Mouse (Mus musculus) hindbrain, embryonic 12.5 days (tissue): ENCODE results near the gene Rcn3. TPM values are rescaled to one million over a fixed set of nuclear protein-coding genes. Genes with fewer than 3 reads are reported as not detected.

Experiments
- ATAC-seq: fragments of 200-750 bp; cut with Nextera tagmentation; 2 replicates; pipeline ENCODE4 v1.8.0; 2017; ENCODE audit warnings: moderate TSS enrichment; ENCODE audit not compliant: low FRiP score
- H3K27ac ChIP-seq: fragments of 300-500 bp; sonication (generic); 2 replicates; pipeline ENCODE4 v1.5.1; 2016; ENCODE audit warnings: mild to moderate bottlenecking
- H3K27me3 ChIP-seq: fragments of 300-500 bp; sonication (generic); 2 replicates; pipeline ENCODE4 v1.6.1; 2016; ENCODE audit warnings: mild to moderate bottlenecking
- H3K36me3 ChIP-seq: fragments of 300-500 bp; sonication (generic); 2 replicates; pipeline ENCODE4 v1.6.1; 2016; ENCODE audit warnings: mild to moderate bottlenecking
- H3K4me1 ChIP-seq: fragments of 300-500 bp; sonication (generic); 2 replicates; pipeline ENCODE4 v1.6.1; 2016
- H3K4me2 ChIP-seq: fragments of 300-500 bp; sonication (generic); replicated peaks from 2 replicates; pipeline ENCODE4 v1.6.1; 2016; ENCODE audit warnings: mild to moderate bottlenecking
- H3K4me3 ChIP-seq: fragments of 300-500 bp; sonication (generic); 2 replicates; pipeline ENCODE4 v1.5.1; 2016; ENCODE audit warnings: mild to moderate bottlenecking
- H3K9ac ChIP-seq: fragments of 300-500 bp; sonication (generic); 2 replicates; pipeline ENCODE4 v1.6.1; 2016; ENCODE audit warnings: mild to moderate bottlenecking, moderate library complexity
- H3K9me3 ChIP-seq: fragments of 300-500 bp; sonication (generic); replicated peaks from 2 replicates; pipeline ENCODE4 v1.6.1; 2016; ENCODE audit warnings: mild to moderate bottlenecking
- WGBS: fragments of 180-500 bp; shearing (Covaris S2); methylation state at CpG from one replicate; pipeline ENCODE4 v1.1.7; 2016; 5-methylcytosine and 5-hydroxymethylcytosine counted together
- polyA plus RNA-seq: library from polyadenylated mRNA; unstranded; fragments of >200 nt; fragmentation: Nextera tagmentation; extraction: Ambion mirVana; gene quantifications from 2 replicates; pipeline ENCODE4 v1.2.1, GENCODE M21; 2016

The Rcn3 gene
- polyA plus RNA-seq, 1 experiment from 2014 or later = 177 TPM

DNA sequence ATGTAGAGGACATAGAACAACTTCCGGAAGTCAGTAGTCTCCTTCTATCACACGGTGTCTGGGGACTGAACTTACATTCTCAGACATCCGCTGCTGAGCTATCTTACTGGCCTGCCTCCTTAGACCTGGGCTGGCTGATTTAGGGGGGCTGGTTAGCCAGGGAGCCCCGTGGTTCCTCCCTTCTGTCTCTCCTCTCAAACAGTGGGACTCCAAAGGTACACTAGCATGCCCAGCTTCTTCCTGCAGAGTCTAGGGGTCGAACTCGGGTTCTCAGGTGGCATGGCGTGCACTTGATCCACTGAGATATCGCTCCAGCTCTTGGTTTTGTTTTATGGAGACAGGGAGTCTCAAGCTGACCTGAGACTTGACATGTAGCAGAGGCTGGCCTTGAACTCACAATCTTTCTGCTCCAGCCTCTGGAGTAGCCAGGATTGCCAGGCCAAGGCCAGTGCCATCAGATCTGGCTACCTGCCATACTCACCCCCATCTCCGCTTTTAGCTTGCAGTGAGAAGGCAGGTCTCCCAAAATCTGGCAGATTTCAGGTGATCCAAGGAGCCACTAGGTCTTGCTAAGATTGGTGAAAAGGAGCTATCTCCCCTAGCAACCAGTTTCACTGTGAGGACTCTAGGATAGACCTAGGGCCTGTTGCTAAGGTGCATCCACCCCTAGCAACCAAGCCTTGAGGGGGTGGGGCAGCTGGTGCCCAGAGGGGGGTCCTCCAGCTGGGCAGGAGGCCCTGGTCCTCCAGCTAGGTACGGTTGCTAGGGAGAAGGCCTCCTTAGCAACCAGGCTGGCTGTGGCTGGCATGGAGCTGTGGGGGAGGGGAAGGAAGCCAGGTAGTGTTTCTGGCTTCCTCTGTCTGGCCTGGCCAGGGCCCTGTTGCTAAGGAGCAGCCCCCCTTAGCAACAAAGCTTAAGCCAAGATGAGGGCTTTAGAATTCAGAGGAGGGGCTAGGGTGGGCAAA lies 33.1 kb downstream of the Rcn3 start:
- 0 out of 2 replicates have a peak, but pooled peaks have one; percentile 3 for ATAC-seq
- no peaks in the 10 kb centered on the region for H3K9me3 ChIP-seq
- H3K4me2 ChIP-seq = peak overlapping the region; percentile 15; the same call in 1 of the 2 replicates
- no peaks in the 10 kb centered on the region for H3K36me3 ChIP-seq
- peak overlapping the region; percentile 35; the same call in 1 of the 2 replicates for H3K27ac ChIP-seq
- 0 out of 2 replicates have a peak overlapping the region, but pooled peaks have one; percentile 6 for H3K4me3 ChIP-seq
- WGBS = 74% methylated on average over 10 of the region's 10 CpGs
- peak overlapping the region; percentile 49; the same call in 1 of the 2 replicates for H3K9ac ChIP-seq
- peaks cover 31% of the 10 kb centered on the region for H3K4me1 ChIP-seq
- no peaks in the 10 kb centered on the region for H3K27me3 ChIP-seq

DNA sequence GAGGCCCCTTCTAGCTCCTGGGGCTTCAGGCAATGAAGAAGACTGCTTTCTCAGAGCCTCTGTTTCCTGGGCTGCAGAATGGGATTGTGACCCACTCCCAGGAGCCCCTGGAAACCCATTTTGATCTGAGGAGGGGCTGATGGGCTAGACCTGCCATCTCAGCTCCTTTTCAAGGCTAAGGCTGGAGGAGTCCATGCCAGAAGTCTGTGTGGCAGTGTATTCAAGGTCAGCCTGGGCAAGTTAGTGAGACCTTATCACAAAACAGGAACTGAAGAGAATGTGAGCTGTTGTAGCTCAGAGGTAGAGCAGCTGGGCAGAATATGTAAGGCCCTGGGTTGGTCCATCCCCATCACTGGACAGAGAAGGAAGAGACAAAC lies 35.1 kb downstream of the Rcn3 start:
- Histone ChIP-seq H3K9me3 (no peaks in the 10 kb centered on the region), H3K9ac (no peak overlapping the region), H3K27me3 (no peaks in the 10 kb centered on the region), H3K4me1 (peaks cover 29% of the 10 kb centered on the region), H3K4me2 (no peak overlapping the region), H3K36me3 (no peaks in the 10 kb centered on the region), H3K27ac (no peak overlapping the region), H3K4me3 (no peak overlapping the region)
- ATAC-seq = no peak

DNA sequence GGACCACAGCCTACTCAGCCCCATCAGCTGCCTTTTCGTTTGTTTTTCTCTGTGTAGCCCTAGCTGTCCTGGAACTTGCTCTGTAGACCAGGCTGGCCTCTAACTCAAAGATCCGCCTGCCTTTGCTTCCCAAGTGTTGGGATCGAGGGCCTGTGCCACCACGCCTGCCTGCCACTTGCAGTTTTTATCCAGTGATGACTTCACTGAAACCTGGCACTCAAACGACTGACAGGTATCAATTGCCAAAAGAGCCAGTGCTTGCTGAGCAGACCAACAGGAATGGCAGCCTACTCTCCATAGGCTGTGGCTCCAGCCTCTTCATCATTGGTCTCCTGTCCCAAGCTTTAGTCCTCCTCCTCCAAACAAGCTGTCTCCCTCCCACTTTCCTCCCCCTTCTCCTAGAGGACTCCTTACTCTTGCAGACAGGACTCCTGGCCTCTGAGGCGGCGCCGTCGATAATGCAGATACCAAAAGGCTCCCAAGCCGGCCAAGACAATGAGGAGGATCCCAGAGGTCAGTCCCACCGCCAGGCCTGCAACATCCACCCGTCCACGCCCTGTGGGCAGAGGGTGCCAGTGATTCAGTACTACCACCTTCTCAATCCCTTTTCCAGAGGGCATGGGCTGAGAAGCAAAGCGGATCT lies 35.6 kb downstream of the Rcn3 start:
- ATAC-seq = no peak
- Histone ChIP-seq H3K9ac (no peak overlapping the region), H3K27ac (no peak overlapping the region), H3K27me3 (no peaks in the 10 kb centered on the region), H3K9me3 (no peaks in the 10 kb centered on the region), H3K36me3 (no peaks in the 10 kb centered on the region), H3K4me2 (no peak overlapping the region), H3K4me3 (no peak overlapping the region), H3K4me1 (peaks cover 31% of the 10 kb centered on the region)
- WGBS = 67% methylated on average over 14 of the region's 14 CpGs

DNA sequence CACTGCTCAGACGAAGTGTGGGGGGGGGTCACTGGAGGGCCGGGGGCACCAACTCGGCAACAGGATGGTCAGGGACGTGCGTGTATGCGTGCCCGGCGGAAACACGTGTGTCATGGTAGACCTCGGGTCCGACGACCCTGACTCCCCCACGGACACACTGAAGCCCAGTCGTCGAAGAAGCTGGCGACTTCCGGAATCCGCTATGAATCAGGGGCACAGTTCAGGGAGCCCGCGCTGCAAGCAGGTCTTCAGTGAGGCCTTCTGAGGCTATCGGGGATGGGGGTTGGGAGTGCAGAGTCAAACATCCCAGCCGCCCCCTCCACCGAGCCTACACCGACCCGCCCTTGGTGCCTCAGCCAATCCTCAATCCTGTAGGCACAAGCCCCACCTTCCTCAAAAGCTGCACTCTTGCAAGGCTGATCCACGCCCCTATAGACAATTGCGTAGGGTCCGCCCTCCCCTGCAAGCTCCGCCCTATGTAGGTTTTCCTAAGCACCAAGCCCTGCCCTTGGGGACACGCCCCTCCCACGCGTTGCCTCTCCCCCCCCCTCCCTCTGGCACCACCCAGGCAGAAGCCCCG lies 38.0 kb downstream of the Rcn3 start:
- Histone ChIP-seq H3K9ac (peak overlapping the region; percentile 97), H3K27ac (peak overlapping the region; percentile 100), H3K4me2 (peak overlapping the region; percentile 98), H3K36me3 (peaks cover 14% of the 10 kb centered on the region), H3K4me1 (peaks cover 34% of the 10 kb centered on the region), H3K27me3 (no peaks in the 10 kb centered on the region), H3K9me3 (no peaks in the 10 kb centered on the region), H3K4me3 (peak overlapping the region; percentile 93)
- ATAC-seq = peak; percentile 90
- under 1% methylated on average over 33 of the region's 33 CpGs for WGBS

DNA sequence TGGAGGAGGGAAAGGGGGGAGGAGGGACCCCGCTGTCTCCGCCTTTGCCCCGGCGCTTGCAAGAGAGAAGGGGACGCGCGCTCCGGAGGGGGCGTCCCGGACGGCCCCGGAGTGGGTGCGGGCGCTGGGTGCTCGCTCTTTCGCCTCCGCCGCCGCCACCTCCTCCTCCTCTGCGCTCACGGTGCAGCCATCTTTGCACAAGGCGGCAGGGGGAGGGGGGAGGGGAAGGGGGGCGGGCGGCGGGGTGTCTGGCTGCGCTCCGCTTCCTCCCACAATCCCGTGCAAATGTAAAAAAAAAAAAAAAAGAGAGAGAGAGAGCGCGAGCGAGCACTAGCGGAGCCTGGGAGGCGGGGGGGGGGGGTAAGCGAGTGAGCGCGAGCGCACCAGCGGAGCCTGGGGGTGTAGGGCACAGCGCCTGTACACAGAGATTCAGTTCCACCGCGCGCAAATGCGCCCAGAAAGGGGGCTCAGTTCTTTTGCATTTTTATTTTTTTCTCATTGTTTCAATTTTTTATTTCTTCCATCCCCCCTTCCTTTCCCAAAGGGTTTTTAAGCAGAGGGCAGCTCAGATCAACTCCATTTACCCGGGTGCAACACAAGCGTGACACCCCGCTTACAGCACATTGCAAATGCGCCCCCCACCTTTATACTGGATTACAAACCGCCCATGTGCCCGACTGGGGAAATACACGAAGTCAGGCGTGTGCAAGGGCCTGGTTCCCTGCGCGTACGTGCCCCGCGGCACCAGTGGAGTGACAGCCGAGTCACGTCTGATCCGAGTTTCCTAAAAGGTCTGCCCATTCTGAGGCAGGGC lies 38.7 kb downstream of the Rcn3 start:
- H3K9ac ChIP-seq = peak overlapping the region; percentile 97
- H3K27ac ChIP-seq = peak overlapping the region; percentile 100
- H3K4me2 ChIP-seq = peak overlapping the region; percentile 98
- peaks cover 21% of the 10 kb centered on the region for H3K36me3 ChIP-seq
- ATAC-seq = peak; percentile 62
- no peaks in the 10 kb centered on the region for H3K27me3 ChIP-seq
- peak overlapping the region; percentile 93 for H3K4me3 ChIP-seq
- peaks cover 28% of the 10 kb centered on the region for H3K4me1 ChIP-seq
- no peaks in the 10 kb centered on the region for H3K9me3 ChIP-seq
- WGBS = under 1% methylated on average over 33 of the region's 59 CpGs

DNA sequence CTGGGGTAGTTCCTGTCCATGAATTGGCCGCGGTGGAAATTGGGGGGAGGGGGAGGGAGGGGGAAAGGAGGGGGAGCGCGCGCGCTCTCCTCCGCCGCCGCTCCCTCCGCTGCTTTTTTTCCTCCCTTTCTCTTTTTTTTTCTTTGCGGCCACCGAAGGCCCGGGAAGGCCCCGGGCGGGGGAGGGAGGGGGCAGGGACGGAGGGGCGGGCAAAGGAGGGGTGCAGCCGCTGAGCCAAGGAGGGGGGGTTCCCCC lies 39.2 kb downstream of the Rcn3 start, which contains the start of gene Prr12:
Gene Prr12, minus strand, starts transcription at position 20 of the 255 bp plus-strand sequence.
- Histone ChIP-seq H3K4me1 (peaks cover 28% of the 10 kb centered on the region), H3K4me3 (peak within 1 kb of the TSS; percentile 93), H3K27ac (peak within 1 kb of the TSS; percentile 100), H3K9ac (peak within 1 kb of the TSS; percentile 97), H3K27me3 (no peaks in the 10 kb centered on the region), H3K36me3 (peaks cover 26% of the 10 kb centered on the region), H3K9me3 (no peaks in the 10 kb centered on the region), H3K4me2 (peak within 1 kb of the TSS; percentile 98)
- WGBS = 0% methylated on average over 1 of the region's 18 CpGs
- no peak for ATAC-seq

DNA sequence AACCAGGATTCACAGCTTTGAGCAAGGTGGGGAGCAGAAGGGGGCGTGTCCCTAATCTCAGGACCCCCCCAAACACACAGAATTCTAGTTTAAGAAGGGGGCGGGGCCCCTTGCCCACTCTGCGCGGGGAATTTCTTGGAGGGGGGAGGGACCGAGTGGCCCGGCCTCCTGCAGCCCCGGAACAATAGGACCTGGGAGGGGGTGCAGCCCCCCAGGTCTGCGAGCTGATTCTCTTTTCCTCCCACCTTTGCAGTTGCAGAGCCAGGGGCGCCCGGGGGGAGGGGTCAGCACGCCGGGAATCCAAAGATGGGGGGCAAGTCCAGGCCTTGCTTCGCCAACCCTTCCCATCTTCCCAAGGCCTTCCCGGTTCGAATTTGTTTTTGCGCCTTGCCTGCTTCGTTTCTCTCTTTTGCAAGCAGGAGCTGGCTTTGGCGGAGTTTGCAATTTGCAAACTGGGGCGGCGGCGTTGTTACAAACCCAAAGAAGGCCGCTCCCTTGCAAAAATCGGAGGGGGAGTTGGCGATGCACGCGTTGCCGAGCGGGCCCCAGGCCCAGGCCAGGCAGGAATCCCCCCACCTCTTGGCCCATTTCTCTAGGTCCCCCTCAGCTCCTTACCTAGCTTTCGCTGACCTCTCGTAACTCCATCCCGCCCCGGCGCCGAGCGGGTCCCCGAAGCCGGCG lies 39.7 kb downstream of the Rcn3 start:
- ATAC-seq = no peak
- WGBS = 0% methylated on average over 37 of the region's 38 CpGs

DNA sequence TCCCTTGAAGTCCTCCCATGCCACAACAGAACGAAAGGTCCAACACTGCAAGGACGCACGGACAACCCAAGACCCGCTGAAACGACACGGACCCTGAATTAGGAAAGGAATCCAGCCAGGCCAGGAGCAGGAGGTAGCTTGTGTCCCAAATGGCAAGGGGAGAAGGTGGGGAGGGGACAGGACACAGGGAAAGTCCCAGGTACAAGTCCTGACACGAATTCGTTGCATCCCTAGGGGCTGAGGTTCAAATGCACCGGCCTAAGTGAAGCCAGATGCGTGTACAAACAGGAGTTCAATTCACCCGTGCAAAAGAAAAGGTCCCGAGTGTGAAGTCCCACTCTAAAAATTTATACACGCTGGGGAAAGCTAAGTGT lies 40.4 kb downstream of the Rcn3 start:
- Histone ChIP-seq H3K27ac (peak overlapping the region; percentile 100), H3K9ac (peak overlapping the region; percentile 97), H3K4me1 (peaks cover 28% of the 10 kb centered on the region), H3K4me2 (peak overlapping the region; percentile 98), H3K9me3 (no peaks in the 10 kb centered on the region), H3K4me3 (peak overlapping the region; percentile 93), H3K36me3 (peaks cover 38% of the 10 kb centered on the region), H3K27me3 (no peaks in the 10 kb centered on the region)
- WGBS = 2% methylated on average over 13 of the region's 13 CpGs
- no peak for ATAC-seq

More for the DNA sequence above, 39.7 kb downstream of the Rcn3 start:
- peaks cover 31% of the 10 kb centered on the region for H3K36me3 ChIP-seq
- peak overlapping the region; percentile 98 for H3K4me2 ChIP-seq
- no peaks in the 10 kb centered on the region for H3K9me3 ChIP-seq
- peak overlapping the region; percentile 97 for H3K9ac ChIP-seq
- H3K4me3 ChIP-seq = peak overlapping the region; percentile 93
- no peaks in the 10 kb centered on the region for H3K27me3 ChIP-seq
- H3K27ac ChIP-seq = peak overlapping the region; percentile 100
- peaks cover 28% of the 10 kb centered on the region for H3K4me1 ChIP-seq

DNA sequence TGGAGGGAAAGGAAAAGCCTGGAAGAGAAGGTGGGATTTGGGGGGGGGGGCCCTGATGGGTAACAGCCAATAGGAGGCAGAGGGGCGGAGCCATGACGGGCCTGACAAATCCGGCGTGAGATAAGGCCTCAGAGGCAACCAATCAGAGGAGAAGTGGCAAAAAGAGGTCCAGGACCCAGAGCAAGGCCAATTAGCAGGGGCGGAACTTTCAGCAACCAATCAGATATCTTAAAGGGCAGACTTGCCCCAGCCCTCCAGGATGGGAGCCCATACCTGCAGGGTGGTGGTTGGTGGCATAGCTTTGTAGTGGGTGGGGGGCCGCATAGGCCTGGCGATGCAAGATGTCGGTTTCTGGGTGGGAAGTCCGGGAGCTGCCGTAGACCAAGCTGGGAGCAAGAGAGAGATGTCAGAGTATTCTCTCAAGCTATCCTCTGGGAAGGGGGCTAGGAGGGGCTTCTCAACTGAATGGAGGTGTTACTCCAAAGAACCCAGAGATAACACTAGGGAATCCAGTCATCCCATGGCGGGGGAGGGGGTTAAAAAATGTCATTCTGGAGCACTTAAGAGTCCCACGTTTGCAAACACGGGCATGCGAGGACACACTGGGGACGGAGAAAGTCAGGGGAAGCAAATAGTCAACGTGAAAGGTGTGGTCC lies 40.9 kb downstream of the Rcn3 start:
- no peaks in the 10 kb centered on the region for H3K9me3 ChIP-seq
- WGBS = 2% methylated on average over 16 of the region's 16 CpGs
- peaks cover 44% of the 10 kb centered on the region for H3K36me3 ChIP-seq
- H3K4me3 ChIP-seq = peak overlapping the region; percentile 93
- H3K27me3 ChIP-seq = no peaks in the 10 kb centered on the region
- ATAC-seq = peak; percentile 46
- peak overlapping the region; percentile 97 for H3K9ac ChIP-seq
- H3K4me1 ChIP-seq = peaks cover 28% of the 10 kb centered on the region
- H3K27ac ChIP-seq = peak overlapping the region; percentile 100
- peak overlapping the region; percentile 98 for H3K4me2 ChIP-seq

DNA sequence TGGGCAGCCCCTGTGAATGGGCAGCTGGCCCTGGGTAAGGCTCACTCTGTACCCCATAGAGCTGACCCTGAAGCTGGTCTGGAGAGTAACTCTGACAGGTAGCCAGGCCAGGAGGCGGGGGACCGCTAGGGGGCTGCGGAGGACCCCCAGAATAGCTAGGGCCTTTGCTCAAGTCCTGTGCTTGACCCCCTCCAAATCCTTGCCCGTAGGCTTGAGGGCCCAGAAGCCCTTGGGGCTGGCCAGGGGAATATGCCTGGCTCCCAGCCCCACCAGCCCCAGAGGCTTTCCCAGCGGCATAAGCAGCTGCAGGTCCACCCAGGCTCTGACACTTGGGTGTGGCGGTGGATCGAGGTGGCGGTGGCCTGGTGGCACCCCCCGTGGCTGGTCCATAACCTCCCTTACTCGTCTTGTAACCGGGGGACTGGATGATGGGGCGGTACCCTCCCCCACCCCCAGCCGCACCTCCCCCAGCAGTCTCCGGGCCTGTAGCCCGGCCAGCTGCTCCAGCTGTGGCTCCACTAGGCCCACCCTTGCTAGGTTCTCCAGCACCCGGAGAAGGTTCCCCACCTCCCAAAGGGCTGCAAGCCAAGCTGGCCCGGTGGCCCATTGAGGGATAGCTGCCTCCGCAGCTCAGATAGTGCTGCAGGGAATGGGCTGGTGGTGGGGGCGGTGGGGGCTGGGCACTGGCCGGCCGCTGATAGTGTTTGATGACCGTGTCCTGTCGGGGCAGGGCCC lies 42.9 kb downstream of the Rcn3 start:
- Histone ChIP-seq H3K27ac (no peak overlapping the region), H3K36me3 (peaks cover 63% of the 10 kb centered on the region), H3K4me1 (peaks cover 25% of the 10 kb centered on the region), H3K27me3 (no peaks in the 10 kb centered on the region), H3K4me3 (no peak overlapping the region), H3K9ac (no peak overlapping the region), H3K9me3 (no peaks in the 10 kb centered on the region), H3K4me2 (no peak overlapping the region)
- ATAC-seq = no peak
- WGBS = 90% methylated on average over 23 of the region's 23 CpGs
